12 mouse cellular contexts compared by ENCODE assay signal in genomic region chr14:40514679-40515078, GRCm38 (mm10).
"Had no signal": no experiment of that assay in that cellular context is flagged by ENCODE, and none has a peak within 500 bp of the region (broad histone marks: within the 10 kb centered on the region; RNA-seq: fewer than 3 reads in every experiment).

No protein-coding gene starts in this region.

- H3K4me1 ChIP-seq: limb, embryonic 13.5 days; midbrain, embryonic 12.5 days had no signal

- H3K27ac ChIP-seq: layer of hippocampus, adult 2 months; limb, embryonic 13.5 days; liver, embryonic 14.5 days; midbrain, embryonic 12.5 days had no signal

- H3K9me3 ChIP-seq: limb, embryonic 13.5 days; midbrain, embryonic 12.5 days had no signal

- H3K27me3 ChIP-seq: limb, embryonic 13.5 days; midbrain, embryonic 12.5 days had no signal

- H3K36me3 ChIP-seq: limb, embryonic 13.5 days; midbrain, embryonic 12.5 days had no signal

- H3K9ac ChIP-seq: limb, embryonic 13.5 days; liver, embryonic 14.5 days; midbrain, embryonic 12.5 days had no signal

- H3K4me2 ChIP-seq: limb, embryonic 13.5 days; midbrain, embryonic 12.5 days had no signal

- H3K4me3 ChIP-seq: layer of hippocampus, adult 2 months; limb, embryonic 13.5 days; midbrain, embryonic 12.5 days had no signal

- DNase-seq: kidney, adult 18-20 months; kidney, postnatal 10 days; kidney, postnatal 4 days; lung, adult 18-20 months; right cerebral cortex, postnatal 4 days; spleen, adult 18-20 months; thymus, adult 18-20 months; thymus, postnatal 25 days had no signal
